Mouse (Mus musculus) bone marrow, adult 2 months (tissue): ENCODE data around the gene Crb2.

Source experiments
- CTCF ChIP-seq: fragments of 200-500 bp; IDR thresholded peaks from 2 replicates; pipeline ENCODE4 v1.5.1; 2011; ENCODE audit warnings: low read length, control low read depth; ENCODE audit not compliant: control insufficient read depth, insufficient read depth
- POLR2A ChIP-seq: fragments of 200-500 bp; IDR thresholded peaks from 2 replicates; pipeline ENCODE4 v1.6.1; 2011; ENCODE audit warnings: low read depth, mild to moderate bottlenecking, control low read depth, low read length, borderline replicate concordance; ENCODE audit not compliant: control insufficient read depth

GRCm38 (mm10) chr2:37790738-37791137 lies 14.7 kb downstream of the Crb2 start:
- no peak for TF ChIP-seq POLR2A
- no peak for TF ChIP-seq CTCF
